Mouse (Mus musculus) small intestine, adult 2 months (tissue): ENCODE measurements around the gene Camk2d. TPM values are rescaled to one million over a fixed set of nuclear protein-coding genes. Genes with fewer than 3 reads are reported as not detected.

ENCODE experiments used
- H3K27ac ChIP-seq: fragments of 200-500 bp; 2 replicates; pipeline ENCODE4 v1.5.1; 2012; ENCODE audit warnings: low read depth, low read length, control low read depth, inconsistent platforms; ENCODE audit not compliant: insufficient read depth
- H3K27me3 ChIP-seq: fragments of 200-500 bp; 2 replicates; pipeline ENCODE4 v1.6.1; 2012; ENCODE audit warnings: mild to moderate bottlenecking, moderate library complexity, low read length, inconsistent platforms; ENCODE audit not compliant: control insufficient read depth, insufficient read depth
- H3K36me3 ChIP-seq: fragments of 200-500 bp; 2 replicates; pipeline ENCODE4 v1.6.1; 2012; ENCODE audit warnings: mild to moderate bottlenecking, low read length, control low read depth, inconsistent platforms; ENCODE audit not compliant: control insufficient read depth, insufficient read depth
- H3K4me1 ChIP-seq: fragments of 200-500 bp; 2 replicates; pipeline ENCODE4 v1.6.1; 2012; ENCODE audit warnings: low read length, inconsistent platforms, mixed read lengths; ENCODE audit not compliant: control insufficient read depth, insufficient read depth, insufficient read length
- H3K4me3 ChIP-seq: fragments of 200-500 bp; 2 replicates; pipeline ENCODE4 v1.5.1; 2012; ENCODE audit warnings: low read depth, mild to moderate bottlenecking, control low read depth, inconsistent platforms, low read length, moderate library complexity
- CTCF ChIP-seq: fragments of 200-500 bp; IDR thresholded peaks from 2 replicates; pipeline ENCODE4 v1.5.1; 2012; ENCODE audit warnings: low read depth, mild to moderate bottlenecking, control low read depth, inconsistent platforms, low read length, moderate library complexity, mixed read lengths; ENCODE audit not compliant: insufficient replicate concordance, insufficient read length; ENCODE audit errors: extremely low read depth
- POLR2A ChIP-seq: fragments of 200-500 bp; IDR thresholded peaks from 2 replicates; pipeline ENCODE4 v1.6.1; 2012; ENCODE audit warnings: low read depth, mild to moderate bottlenecking, control low read depth, inconsistent platforms, low read length, moderate library complexity
- WGBS: fragments of 180-500 bp; shearing (Covaris S2); methylation state at CpG from one replicate; pipeline ENCODE4 v1.1.7; 2018; 5-methylcytosine and 5-hydroxymethylcytosine counted together
- polyA plus RNA-seq: library from polyadenylated mRNA; depleted of rRNA; stranded (reverse); fragments of >200 nt; gene quantifications from 2 replicates; pipeline ENCODE4 v1.2.3, GENCODE M21; 2012

The Camk2d gene
- polyA plus RNA-seq, 1 experiment = 89.5 TPM

- no peaks in the 10 kb centered on the region for H3K4me1 ChIP-seq
- WGBS = 73% methylated on average over 2 of the region's 2 CpGs
- no peak overlapping the region for H3K27ac ChIP-seq
- H3K36me3 ChIP-seq = peaks cover 5% of the 10 kb centered on the region
- TF ChIP-seq CTCF (no peak), POLR2A (no peak)
- H3K4me3 ChIP-seq = no peak overlapping the region
- no peaks in the 10 kb centered on the region for H3K27me3 ChIP-seq
Measured at GRCm38 (mm10) chr3:126829817-126830216, 233.7 kb downstream of the Camk2d start.

DNA sequence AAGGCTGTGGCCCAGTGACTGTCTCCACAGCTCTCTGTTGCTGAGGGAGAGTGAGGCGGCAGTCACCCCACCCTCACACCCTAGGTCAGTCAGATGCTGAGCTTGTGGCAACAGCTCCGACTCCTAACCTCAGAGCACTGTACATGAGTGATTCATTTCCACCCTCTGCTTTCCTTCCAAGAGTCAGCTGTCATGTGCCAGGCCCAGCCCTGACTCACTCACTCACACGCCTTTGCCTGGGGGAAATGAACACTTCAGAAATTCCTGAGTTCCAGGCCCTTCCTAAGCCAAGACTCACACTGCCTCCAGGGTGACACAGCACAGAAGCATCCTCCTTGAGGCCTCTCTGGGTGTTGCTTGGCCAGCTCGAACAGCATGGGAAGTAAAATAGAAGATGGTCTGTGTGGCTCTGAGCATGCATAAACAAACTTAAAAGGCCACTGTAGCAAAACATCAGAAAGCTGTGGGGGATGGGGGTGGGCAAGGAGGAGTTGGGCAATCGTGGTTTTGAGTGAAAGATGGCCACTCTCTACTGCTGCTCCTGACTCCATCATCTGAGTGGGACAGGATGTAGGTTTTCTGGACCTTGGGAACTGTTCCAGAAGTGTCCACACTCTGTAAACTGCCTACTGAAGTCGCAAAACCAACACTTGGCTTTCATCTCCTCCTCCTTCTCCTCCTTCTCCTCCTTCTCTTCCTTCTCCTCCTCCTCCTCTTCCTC lies 235.5 kb downstream of the Camk2d start:
- WGBS = 64% methylated on average over 6 of the region's 6 CpGs
- H3K4me1 ChIP-seq = no peaks in the 10 kb centered on the region
- H3K36me3 ChIP-seq = peaks cover 10% of the 10 kb centered on the region
- no peak overlapping the region for H3K27ac ChIP-seq
- H3K27me3 ChIP-seq = no peaks in the 10 kb centered on the region
- no peak for TF ChIP-seq CTCF
- TF ChIP-seq POLR2A = no peak
- H3K4me3 ChIP-seq = no peak overlapping the region

DNA sequence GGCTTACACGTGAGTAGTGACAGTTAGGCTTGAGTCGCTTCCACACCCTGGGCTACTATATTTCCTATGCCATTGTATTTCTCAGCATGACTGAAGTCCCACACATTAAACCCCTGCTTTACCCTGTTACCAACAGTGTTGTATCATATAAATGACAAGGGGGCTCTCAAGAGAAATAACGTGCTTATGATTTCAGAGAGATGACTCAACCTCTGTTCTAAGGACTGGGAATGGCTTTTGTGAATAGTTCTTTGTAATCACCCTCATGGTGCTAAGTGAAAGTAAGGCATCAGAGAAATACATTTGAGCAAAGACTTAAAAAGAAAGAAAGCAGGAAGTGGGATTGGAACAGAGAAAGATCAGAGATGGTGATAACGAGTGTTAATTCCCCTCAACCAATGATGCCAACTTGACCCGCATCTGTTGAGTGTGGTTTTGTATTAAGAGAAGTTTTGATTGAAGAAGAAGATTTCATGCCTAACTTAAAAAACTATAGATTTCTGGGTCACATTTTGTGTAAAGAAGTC lies 238.6 kb downstream of the Camk2d start:
- H3K4me3 ChIP-seq = no peak overlapping the region
- peaks cover 22% of the 10 kb centered on the region for H3K36me3 ChIP-seq
- H3K4me1 ChIP-seq = no peaks in the 10 kb centered on the region
- H3K27me3 ChIP-seq = no peaks in the 10 kb centered on the region
- H3K27ac ChIP-seq = no peak overlapping the region
- 78% methylated on average over 5 of the region's 5 CpGs for WGBS
- TF ChIP-seq CTCF (no peak), POLR2A (no peak)

- TF ChIP-seq CTCF (no peak), POLR2A (no peak)
- Histone ChIP-seq H3K27me3 (no peaks in the 10 kb centered on the region), H3K27ac (no peak overlapping the region), H3K4me3 (no peak overlapping the region), H3K4me1 (no peaks in the 10 kb centered on the region), H3K36me3 (peaks cover 38% of the 10 kb centered on the region)
- WGBS = 86% methylated on average over 9 of the region's 9 CpGs
Measured at GRCm38 (mm10) chr3:126842780-126843179, 246.7 kb downstream of the Camk2d start.

- H3K4me3 ChIP-seq = no peak overlapping the region
- no peaks in the 10 kb centered on the region for H3K4me1 ChIP-seq
- H3K36me3 ChIP-seq = peaks cover 29% of the 10 kb centered on the region
- H3K27ac ChIP-seq = no peak overlapping the region
- H3K27me3 ChIP-seq = no peaks in the 10 kb centered on the region
- 94% methylated on average over 7 of the region's 7 CpGs for WGBS
- TF ChIP-seq POLR2A (no peak), CTCF (no peak)
Measured at GRCm38 (mm10) chr3:126844809-126845208, 248.7 kb downstream of the Camk2d start.

- no peak overlapping the region for H3K4me3 ChIP-seq
- WGBS = 77% methylated on average over 1 of the region's 1 CpGs
- no peak for TF ChIP-seq POLR2A
- no peak for TF ChIP-seq CTCF
- no peak overlapping the region for H3K27ac ChIP-seq
- H3K27me3 ChIP-seq = no peaks in the 10 kb centered on the region
- H3K36me3 ChIP-seq = peaks cover 5% of the 10 kb centered on the region; the same call in 1 of the 2 replicates
- H3K4me1 ChIP-seq = no peaks in the 10 kb centered on the region
Measured at GRCm38 (mm10) chr3:126848081-126848480, 252.0 kb downstream of the Camk2d start.

DNA sequence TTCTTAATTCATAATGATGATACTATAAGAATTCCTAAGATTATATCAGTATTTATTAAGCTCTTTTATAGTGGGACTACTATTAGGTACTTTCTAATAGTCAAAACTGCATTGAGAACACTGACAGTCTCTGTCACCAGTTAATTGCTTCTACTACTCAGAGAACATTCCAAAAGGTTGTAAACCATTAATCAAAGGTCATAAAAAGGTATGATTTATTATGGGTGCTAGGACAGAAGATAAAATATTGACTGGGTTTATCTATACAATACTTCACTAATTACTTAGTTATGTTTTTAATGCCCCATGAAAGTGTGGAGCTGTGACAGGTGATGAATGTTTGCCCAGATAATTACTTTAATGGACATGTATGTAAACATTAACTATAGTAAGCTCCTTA lies 264.3 kb downstream of the Camk2d start:
- Histone ChIP-seq H3K36me3 (no peaks in the 10 kb centered on the region), H3K27me3 (peaks cover 3% of the 10 kb centered on the region; the same call in 1 of the 2 replicates), H3K4me3 (no peak overlapping the region), H3K27ac (no peak overlapping the region), H3K4me1 (no peaks in the 10 kb centered on the region)
- TF ChIP-seq POLR2A (no peak), CTCF (no peak)
